Mouse (Mus musculus) MEL (cell line): ENCODE data around the gene Olfr649. TPM values are rescaled to one million over a fixed set of nuclear protein-coding genes. Genes with fewer than 3 reads are reported as not detected.

ENCODE experiments used
- DNase-seq: peaks from one replicate; pipeline ENCODE4 v3.0.0; 2011; ENCODE audit warnings: low read depth, low spot score
- H3K27ac ChIP-seq: 2 replicates; pipeline ENCODE4 v1.5.1; 2012; ENCODE audit warnings: low read depth, mild to moderate bottlenecking, control low read depth, low read length, moderate library complexity; ENCODE audit not compliant: control insufficient read depth
- H3K27me3 ChIP-seq, 2 experiments: fragments of 150-350 bp in 1 of 2; sonication (generic) in 1 of 2; 2 replicates each; pipeline ENCODE4 v1.6.1; 2012; ENCODE audit warnings: low read length in 2 of 2, mild to moderate bottlenecking in 2 of 2, improper control_type of control experiment in 1 of 2, moderate library complexity in 1 of 2; ENCODE audit not compliant: insufficient read depth in 2 of 2, control insufficient read depth in 1 of 2
- H3K36me3 ChIP-seq, 2 experiments: 2 replicates each; pipeline ENCODE4 v1.6.1; 2012 to 2014; ENCODE audit warnings: low read length in 2 of 2, improper control_type of control experiment in 1 of 2, inconsistent platforms in 1 of 2, mild to moderate bottlenecking in 1 of 2; ENCODE audit not compliant: insufficient read depth in 2 of 2, control insufficient read depth in 1 of 2
- H3K4me1 ChIP-seq, 2 experiments: fragments of 150-350 bp in 1 of 2; sonication (generic) in 1 of 2; 2 replicates each; pipeline ENCODE4 v1.6.1; 2012; ENCODE audit warnings: low read length in 2 of 2, improper control_type of control experiment in 1 of 2, mild to moderate bottlenecking in 1 of 2; ENCODE audit not compliant: insufficient read depth in 2 of 2, control insufficient read depth in 1 of 2
- H3K4me3 ChIP-seq, 2 experiments: fragments of 150-350 bp in 1 of 2; sonication (generic) in 1 of 2; 2 replicates each; pipeline ENCODE4 v1.5.1; 2012; ENCODE audit warnings: low read depth in 2 of 2, low read length in 2 of 2, mild to moderate bottlenecking in 2 of 2, moderate library complexity in 2 of 2, control low read depth in 1 of 2, improper control_type of control experiment in 1 of 2; ENCODE audit not compliant: control insufficient read depth in 1 of 2, insufficient read depth in 1 of 2
- H3K79me2 ChIP-seq: 2 replicates; pipeline ENCODE4 v1.6.1; 2012; ENCODE audit warnings: mild to moderate bottlenecking, low read length, moderate library complexity; ENCODE audit not compliant: control insufficient read depth, poor library complexity, insufficient read depth
- H3K9ac ChIP-seq: 2 replicates; pipeline ENCODE4 v1.6.1; 2012; ENCODE audit warnings: low read depth, mild to moderate bottlenecking, control low read depth, low read length, moderate library complexity; ENCODE audit not compliant: control insufficient read depth, poor library complexity, severe bottlenecking
- H3K9me3 ChIP-seq: fragments of 150-350 bp; sonication (generic); replicated peaks from 2 replicates; pipeline ENCODE4 v1.6.1; 2012; ENCODE audit warnings: mild to moderate bottlenecking, low read length, improper control_type of control experiment, moderate library complexity; ENCODE audit not compliant: insufficient read depth
- BHLHE40 ChIP-seq: IDR thresholded peaks from 2 replicates; pipeline ENCODE4 v1.6.1; 2012; ENCODE audit warnings: low read depth, mild to moderate bottlenecking, inconsistent platforms, low read length, improper control_type of control experiment, borderline replicate concordance
- CHD1 ChIP-seq: IDR thresholded peaks from 2 replicates; pipeline ENCODE4 v1.6.1; 2012; ENCODE audit warnings: low read depth, mild to moderate bottlenecking, inconsistent platforms, low read length, improper control_type of control experiment
- CHD2 ChIP-seq: IDR thresholded peaks from 2 replicates; pipeline ENCODE4 v1.6.1; 2011; ENCODE audit warnings: low read length, improper control_type of control experiment
- CTCF ChIP-seq, 3 experiments: IDR thresholded peaks in 2 of 3; conservative IDR thresholded peaks in 1 of 3; 2 replicates each; pipeline ENCODE4 v1.5.1; 2011 to 2012; ENCODE audit warnings: low read length in 3 of 3, low read depth in 2 of 3, mild to moderate bottlenecking in 2 of 3, improper control_type of control experiment in 1 of 3, inconsistent platforms in 1 of 3, mixed read lengths in 1 of 3, moderate library complexity in 1 of 3; ENCODE audit not compliant: control insufficient read depth in 1 of 3, insufficient read depth in 1 of 3, poor library complexity in 1 of 3, severe bottlenecking in 1 of 3
- E2F4 ChIP-seq: IDR thresholded peaks from 2 replicates; pipeline ENCODE4 v1.6.1; 2011; ENCODE audit warnings: low read depth, low read length, improper control_type of control experiment, borderline replicate concordance
- ELF1 ChIP-seq: IDR thresholded peaks from 2 replicates; pipeline ENCODE4 v1.6.1; 2014; ENCODE audit warnings: low read depth, mild to moderate bottlenecking, inconsistent platforms, low read length, improper control_type of control experiment, moderate library complexity
- ETS1 ChIP-seq: IDR thresholded peaks from 2 replicates; pipeline ENCODE4 v1.6.1; 2012; ENCODE audit warnings: low read depth, mild to moderate bottlenecking, inconsistent platforms, low read length, improper control_type of control experiment, moderate library complexity
- GABPA ChIP-seq: IDR thresholded peaks from 2 replicates; pipeline ENCODE4 v1.6.1; 2012; ENCODE audit warnings: low read depth, mild to moderate bottlenecking, inconsistent platforms, low read length, improper control_type of control experiment, moderate library complexity
- GATA1 ChIP-seq: IDR thresholded peaks from 2 replicates; pipeline ENCODE4 v1.6.1; 2011; ENCODE audit warnings: low read depth, low read length, improper control_type of control experiment
- KAT2A ChIP-seq: conservative IDR thresholded peaks from 2 replicates; pipeline ENCODE4 v1.6.1; 2012; ENCODE audit warnings: low read depth, low read length, improper control_type of control experiment, inconsistent platforms
- MAFK ChIP-seq: IDR thresholded peaks from 2 replicates; pipeline ENCODE4 v1.6.1; 2011; ENCODE audit warnings: low read depth, mild to moderate bottlenecking, low read length, improper control_type of control experiment, borderline replicate concordance
- MAX ChIP-seq: IDR thresholded peaks from 2 replicates; pipeline ENCODE4 v1.6.1; 2011; ENCODE audit warnings: low read length, improper control_type of control experiment
- MEF2A ChIP-seq: IDR thresholded peaks from 2 replicates; pipeline ENCODE4 v1.6.1; 2014; ENCODE audit warnings: low read depth, mild to moderate bottlenecking, inconsistent platforms, low read length, improper control_type of control experiment; ENCODE audit not compliant: poor library complexity, insufficient replicate concordance, severe bottlenecking; ENCODE audit errors: extremely low read depth
- MXI1 ChIP-seq: IDR thresholded peaks from 2 replicates; pipeline ENCODE4 v1.6.1; 2011; ENCODE audit warnings: mild to moderate bottlenecking, low read depth, low read length, improper control_type of control experiment
- MYB ChIP-seq: IDR thresholded peaks from 2 replicates; pipeline ENCODE4 v1.6.1; 2011; ENCODE audit warnings: mild to moderate bottlenecking, low read depth, low read length, improper control_type of control experiment
- NRF1 ChIP-seq: IDR thresholded peaks from 2 replicates; pipeline ENCODE4 v1.6.1; 2014; ENCODE audit warnings: low read depth, mild to moderate bottlenecking, inconsistent platforms, low read length, improper control_type of control experiment, moderate library complexity; ENCODE audit not compliant: poor library complexity, insufficient read depth, severe bottlenecking
- POLR2A ChIP-seq, 2 experiments: IDR thresholded peaks; 2 replicates each; pipeline ENCODE4 v1.6.1; 2011 to 2012; ENCODE audit warnings: low read length in 2 of 2, mild to moderate bottlenecking in 2 of 2, control low read depth in 1 of 2, improper control_type of control experiment in 1 of 2, low read depth in 1 of 2, moderate library complexity in 1 of 2; ENCODE audit not compliant: control insufficient read depth in 1 of 2, insufficient read depth in 1 of 2, poor library complexity in 1 of 2
- POLR2AphosphoS2 ChIP-seq: IDR thresholded peaks from 2 replicates; pipeline ENCODE4 v1.6.1; 2011; ENCODE audit warnings: low read length, improper control_type of control experiment
- POLR2AphosphoS5 ChIP-seq: IDR thresholded peaks from 2 replicates; pipeline ENCODE4 v1.6.1; 2012; ENCODE audit warnings: low read depth, borderline replicate concordance, mild to moderate bottlenecking, inconsistent platforms, low read length, moderate library complexity, mixed read lengths
- RAD21 ChIP-seq: IDR thresholded peaks from 2 replicates; pipeline ENCODE4 v1.6.1; 2011; ENCODE audit warnings: mild to moderate bottlenecking, low read depth, low read length, improper control_type of control experiment
- RCOR1 ChIP-seq: IDR thresholded peaks from 2 replicates; pipeline ENCODE4 v1.6.1; 2012; ENCODE audit warnings: low read depth, mild to moderate bottlenecking, inconsistent platforms, low read length, improper control_type of control experiment
- SMC3 ChIP-seq: IDR thresholded peaks from 2 replicates; pipeline ENCODE4 v1.6.1; 2011; ENCODE audit warnings: low read depth, low read length, improper control_type of control experiment
- TAL1 ChIP-seq: IDR thresholded peaks from 2 replicates; pipeline ENCODE4 v1.6.1; 2012; ENCODE audit warnings: mild to moderate bottlenecking, inconsistent platforms, low read length, moderate library complexity, mixed read lengths
- UBTF ChIP-seq: IDR thresholded peaks from 2 replicates; pipeline ENCODE4 v1.6.1; 2012; ENCODE audit warnings: low read depth, mild to moderate bottlenecking, inconsistent platforms, low read length, improper control_type of control experiment, moderate library complexity, borderline replicate concordance; ENCODE audit not compliant: insufficient read depth
- USF1 ChIP-seq: IDR thresholded peaks from 2 replicates; pipeline ENCODE4 v1.6.1; 2014; ENCODE audit warnings: low read depth, mild to moderate bottlenecking, inconsistent platforms, low read length, improper control_type of control experiment, moderate library complexity
- USF2 ChIP-seq, 2 experiments: IDR thresholded peaks; 2 replicates each; pipeline ENCODE4 v1.6.1; 2011 to 2012; ENCODE audit warnings: improper control_type of control experiment in 2 of 2, low read length in 2 of 2, borderline replicate concordance in 1 of 2, inconsistent platforms in 1 of 2, low read depth in 1 of 2, mild to moderate bottlenecking in 1 of 2; ENCODE audit not compliant: insufficient read depth in 1 of 2
- ZC3H11A ChIP-seq: IDR thresholded peaks from 2 replicates; pipeline ENCODE4 v1.6.1; 2012; ENCODE audit warnings: low read depth, mild to moderate bottlenecking, inconsistent platforms, low read length, improper control_type of control experiment
- ZMIZ1 ChIP-seq: IDR thresholded peaks from 2 replicates; pipeline ENCODE4 v1.6.1; 2012; ENCODE audit warnings: low read depth, mild to moderate bottlenecking, inconsistent platforms, low read length, improper control_type of control experiment, moderate library complexity
- ZNF384 ChIP-seq: IDR thresholded peaks from 2 replicates; pipeline ENCODE4 v1.6.1; 2012; ENCODE audit warnings: low read depth, mild to moderate bottlenecking, inconsistent platforms, low read length, improper control_type of control experiment
- polyA plus RNA-seq, 2 experiments: library from polyadenylated mRNA; stranded (reverse) in 1 of 2; unstranded in 1 of 2; fragments of >175 nt in 1 of 2; fragments of >200 nt in 1 of 2; gene quantifications; 2 replicates each; pipeline versions ENCODE4 v1.2.1 to v1.2.4; 2012; ENCODE audit warnings: low replicate concordance in 2 of 2, low read depth in 1 of 2; ENCODE audit not compliant: insufficient read length in 2 of 2, insufficient read depth in 1 of 2, missing spikeins in 1 of 2
- total RNA-seq: library from RNA; depleted of rRNA; stranded (reverse); fragments of 300-350 nt; gene quantifications from 2 replicates; pipeline ENCODE4 v1.2.3, GENCODE M21; 2012

Gene Olfr649
- total and polyA plus RNA-seq, 3 experiments = not detected

- H3K9ac ChIP-seq = no peak overlapping the region
- no peak overlapping the region for H3K4me3 ChIP-seq
- TF ChIP-seq BHLHE40 (no peak), KAT2A (no peak), GABPA (no peak), E2F4 (no peak), ZMIZ1 (no peak), MEF2A (no peak), POLR2A (IDR thresholded peaks at IDR 0.05; ENCODE audit: control insufficient read depth in 1 of 2, insufficient read depth in 1 of 2, low read depth in 1 of 2, low read length in 2 of 2, poor library complexity in 1 of 2) (no peak), MAX (no peak), SMC3 (no peak), POLR2AphosphoS5 (no peak), GATA1 (no peak), MYB (no peak), ETS1 (no peak), USF2 (IDR thresholded peaks at IDR 0.05; ENCODE audit: borderline replicate concordance in 1 of 2, insufficient read depth in 1 of 2, low read depth in 1 of 2, low read length in 2 of 2) (no peak)
- no peaks in the 10 kb centered on the region; a peak in 1 of 4 replicates for H3K27me3 ChIP-seq
- H3K9me3 ChIP-seq = no peaks in the 10 kb centered on the region
- no peak overlapping the region for H3K27ac ChIP-seq
- H3K79me2 ChIP-seq = no peaks in the 10 kb centered on the region
- no peaks in the 10 kb centered on the region for H3K4me1 ChIP-seq
- DNase-seq = no peak
- H3K36me3 ChIP-seq = no peaks in the 10 kb centered on the region
Observed at GRCm38 (mm10) chr7:104217881-104218280, 22.1 kb upstream of the Olfr649 start.

GRCm38 (mm10) chr7:104216011-104216535 is 20.3 kb upstream of the Olfr649 start:
- Histone ChIP-seq H3K9ac (no peak overlapping the region), H3K27ac (no peak overlapping the region), H3K79me2 (no peaks in the 10 kb centered on the region), H3K4me3 (no peak overlapping the region), H3K4me1 (no peaks in the 10 kb centered on the region), H3K36me3 (no peaks in the 10 kb centered on the region), H3K27me3 (no peaks in the 10 kb centered on the region; a peak in 1 of 4 replicates), H3K9me3 (no peaks in the 10 kb centered on the region)
- TF ChIP-seq TAL1 (no peak), MYB (no peak), POLR2AphosphoS2 (no peak), NRF1 (no peak), ELF1 (no peak), RCOR1 (no peak), E2F4 (no peak), SMC3 (no peak), MAFK (no peak), UBTF (no peak), CHD1 (no peak), ETS1 (no peak), CTCF (IDR thresholded peaks at IDR 0.05 in 2 of 3, conservative IDR thresholded peaks at IDR 0.05 in 1 of 3; ENCODE audit: control insufficient read depth in 1 of 3, insufficient read depth in 1 of 3, low read depth in 2 of 3, low read length in 3 of 3, poor library complexity in 1 of 3, severe bottlenecking in 1 of 3) (no peak), ZC3H11A (no peak), CHD2 (no peak), USF2 (IDR thresholded peaks at IDR 0.05; ENCODE audit: borderline replicate concordance in 1 of 2, insufficient read depth in 1 of 2, low read depth in 1 of 2, low read length in 2 of 2) (no peak), ZNF384 (no peak), USF1 (no peak), MXI1 (no peak), RAD21 (no peak)
- DNase-seq = no peak
